Mouse (Mus musculus) thymus, adult 2 months (tissue): ENCODE measurements at regions not wholly inside any gene's neighbourhood (a gene's known extent, or its start where the extent isn't known, plus 50 kb on each side); places are given as distances from the start of the nearest gene placed in this dataset.

ENCODE experiments used
- CTCF ChIP-seq: fragments of 200-500 bp; IDR thresholded peaks from 2 replicates; pipeline ENCODE4 v1.5.1; 2012; ENCODE audit warnings: mild to moderate bottlenecking, control low read depth, low read length, moderate library complexity, borderline replicate concordance; ENCODE audit not compliant: control insufficient read depth, poor library complexity, insufficient read depth; ENCODE audit errors: extremely low read depth
- POLR2A ChIP-seq: fragments of 200-500 bp; IDR thresholded peaks from 2 replicates; pipeline ENCODE4 v1.6.1; 2012; ENCODE audit warnings: mild to moderate bottlenecking, low read length, control low read depth, moderate library complexity; ENCODE audit not compliant: control insufficient read depth, poor library complexity, insufficient read depth; ENCODE audit errors: extremely low read depth

DNA sequence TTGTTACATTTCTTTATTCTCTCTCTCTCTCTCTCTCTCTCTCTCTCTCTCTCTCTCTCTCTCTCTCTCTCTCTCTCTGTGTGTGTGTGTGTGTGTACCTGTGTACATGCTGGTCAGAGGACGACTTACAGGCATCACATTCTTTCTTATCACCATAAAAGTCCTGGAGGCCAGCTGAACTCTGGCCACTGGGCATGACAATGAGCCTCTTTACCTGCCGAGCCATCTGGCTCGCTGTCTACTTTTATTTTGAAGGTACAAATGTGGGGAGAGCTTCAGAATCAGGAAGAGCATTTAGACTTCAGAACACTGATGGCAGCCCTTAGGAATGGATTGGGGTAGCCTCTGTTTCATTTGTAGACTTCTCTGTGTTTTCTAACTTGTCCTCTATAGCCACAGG, 171.0 kb downstream of the Zfp36l1 start:
- TF ChIP-seq POLR2A: no peak
- no peak for TF ChIP-seq CTCF
